Mouse (Mus musculus): ENCODE measurements around the gene Fbxo42. TPM values are rescaled to one million over a fixed set of nuclear protein-coding genes. Genes with fewer than 3 reads are reported as not detected.
A peak's percentile ranks its signal among the peaks of the same experiment; 100 is the strongest.
"Not testable (repeated sequence)": the region's sequence is repeated elsewhere in the genome, so short reads cannot be mapped to it uniquely, and the experiment has no call there.

Fbxo42 gene
- total and polyA plus RNA-seq, 3 experiments = 11.2 to 260 (median 23.1) TPM

GRCm38 (mm10) chr4:141145124-141145523, 2.6 kb upstream of the Fbxo42 start:
- peak; percentile 88 for TF ChIP-seq ZKSCAN1 (IDR thresholded peaks at IDR 0.05; ENCODE audit: low read depth, low read length)
- not testable (repeated sequence) for H3K27me3 ChIP-seq (ENCODE audit: control insufficient read depth in 1 of 2, insufficient read depth in 2 of 2, low read length in 2 of 2); H3K9ac ChIP-seq (ENCODE audit: control insufficient read depth, low read depth, low read length, poor library complexity, severe bottlenecking); H3K4me3 ChIP-seq (ENCODE audit: control insufficient read depth in 1 of 2, insufficient read depth in 1 of 2, low read depth in 2 of 2, low read length in 2 of 2); H3K9me3 ChIP-seq (replicated peaks; ENCODE audit: insufficient read depth, low read length); H3K27ac ChIP-seq (ENCODE audit: control insufficient read depth, low read depth, low read length); DNase-seq (ENCODE audit: low read depth, low spot score)
- H3K79me2 ChIP-seq (ENCODE audit: control insufficient read depth, insufficient read depth, low read length, poor library complexity) = peaks cover 22% of the 10 kb centered on the region
- H3K36me3 ChIP-seq (ENCODE audit: control insufficient read depth in 1 of 2, insufficient read depth in 2 of 2, low read length in 2 of 2) = peaks cover 0 to 12% of the 10 kb centered on the region in 2 experiments; a peak in 2 of 4 replicates
- peaks cover 2 to 22% of the 10 kb centered on the region in 2 experiments; a peak in 3 of 4 replicates for H3K4me1 ChIP-seq (ENCODE audit: control insufficient read depth in 1 of 2, insufficient read depth in 2 of 2, low read length in 2 of 2)

GRCm38 (mm10) chr4:141146491-141147033, 1.2 kb upstream of the Fbxo42 start:
- Histone ChIP-seq H3K9me3 (replicated peaks; ENCODE audit: insufficient read depth, low read length) (no peaks in the 10 kb centered on the region), H3K27ac (ENCODE audit: control insufficient read depth, low read depth, low read length) (peak overlapping the region; percentile 95), H3K27me3 (ENCODE audit: control insufficient read depth in 1 of 2, insufficient read depth in 2 of 2, low read length in 2 of 2) (no peaks in the 10 kb centered on the region), H3K4me1 (ENCODE audit: control insufficient read depth in 1 of 2, insufficient read depth in 2 of 2, low read length in 2 of 2) (peaks cover 2 to 18% of the 10 kb centered on the region in 2 experiments; a peak in 3 of 4 replicates), H3K36me3 (ENCODE audit: control insufficient read depth in 1 of 2, insufficient read depth in 2 of 2, low read length in 2 of 2) (peaks cover 0 to 10% of the 10 kb centered on the region in 2 experiments; a peak in 2 of 4 replicates), H3K79me2 (ENCODE audit: control insufficient read depth, insufficient read depth, low read length, poor library complexity) (peaks cover 29% of the 10 kb centered on the region), H3K4me3 (ENCODE audit: control insufficient read depth in 1 of 2, insufficient read depth in 1 of 2, low read depth in 2 of 2, low read length in 2 of 2) (peak overlapping the region; percentile 61 to 71; a peak in 2 of 4 replicates), H3K9ac (ENCODE audit: control insufficient read depth, low read depth, low read length, poor library complexity, severe bottlenecking) (peak overlapping the region; percentile 80)
- DNase-seq (ENCODE audit: low read depth, low spot score) = peak; percentile 64
- TF ChIP-seq USF1 (IDR thresholded peaks at IDR 0.05; ENCODE audit: low read depth, low read length) = peak; percentile 33; the same call in 1 of the 2 replicates
- 0 out of 2 replicates have a peak, but pooled peaks have one; percentile 26 for TF ChIP-seq MXI1 (IDR thresholded peaks at IDR 0.05; ENCODE audit: low read depth, low read length)
- TF ChIP-seq MAX (IDR thresholded peaks at IDR 0.05; ENCODE audit: low read length) = peak; percentile 77; the same call in 1 of the 2 replicates
- no peak for TF ChIP-seq GATA1 (IDR thresholded peaks at IDR 0.05; ENCODE audit: low read depth, low read length)
- TF ChIP-seq CTCF (IDR thresholded peaks at IDR 0.05 in 2 of 3, conservative IDR thresholded peaks at IDR 0.05 in 1 of 3; ENCODE audit: control insufficient read depth in 1 of 3, insufficient read depth in 1 of 3, low read depth in 2 of 3, low read length in 3 of 3, poor library complexity in 1 of 3, severe bottlenecking in 1 of 3) = peak; percentile 38 to 50 (median 39)
- TF ChIP-seq MYC (IDR thresholded peaks at IDR 0.05; ENCODE audit: low read depth, low read length) = peak; percentile 65
- no peak for TF ChIP-seq ZNF384 (IDR thresholded peaks at IDR 0.05; ENCODE audit: low read depth, low read length)

- peaks cover 0 to 10% of the 10 kb centered on the region in 2 experiments; a peak in 2 of 4 replicates for H3K36me3 ChIP-seq (ENCODE audit: control insufficient read depth in 1 of 2, insufficient read depth in 2 of 2, low read length in 2 of 2)
- H3K9me3 ChIP-seq (replicated peaks; ENCODE audit: insufficient read depth, low read length) = no peaks in the 10 kb centered on the region
- H3K4me3 ChIP-seq (ENCODE audit: control insufficient read depth in 1 of 2, insufficient read depth in 1 of 2, low read depth in 2 of 2, low read length in 2 of 2) = peak overlapping the region; percentile 87 to 91
- H3K79me2 ChIP-seq (ENCODE audit: control insufficient read depth, insufficient read depth, low read length, poor library complexity) = peaks cover 41% of the 10 kb centered on the region
- H3K27ac ChIP-seq (ENCODE audit: control insufficient read depth, low read depth, low read length) = peak overlapping the region; percentile 65
- DNase-seq (ENCODE audit: low read depth, low spot score) = peak; percentile 71
- peak overlapping the region; percentile 87 for H3K9ac ChIP-seq (ENCODE audit: control insufficient read depth, low read depth, low read length, poor library complexity, severe bottlenecking)
- peaks cover 2 to 13% of the 10 kb centered on the region in 2 experiments; a peak in 3 of 4 replicates for H3K4me1 ChIP-seq (ENCODE audit: control insufficient read depth in 1 of 2, insufficient read depth in 2 of 2, low read length in 2 of 2)
- no peaks in the 10 kb centered on the region for H3K27me3 ChIP-seq (ENCODE audit: control insufficient read depth in 1 of 2, insufficient read depth in 2 of 2, low read length in 2 of 2)
- no peak for TF ChIP-seq BHLHE40 (IDR thresholded peaks at IDR 0.05; ENCODE audit: borderline replicate concordance, low read depth, low read length)
- no peak for TF ChIP-seq USF2 (IDR thresholded peaks at IDR 0.05; ENCODE audit: borderline replicate concordance in 1 of 2, insufficient read depth in 1 of 2, low read depth in 1 of 2, low read length in 2 of 2)
- TF ChIP-seq CHD1 (IDR thresholded peaks at IDR 0.05; ENCODE audit: low read depth, low read length) = 0 out of 2 replicates have a peak, but pooled peaks have one; percentile 52
- no peak for TF ChIP-seq UBTF (IDR thresholded peaks at IDR 0.05; ENCODE audit: borderline replicate concordance, insufficient read depth, low read depth, low read length)
- TF ChIP-seq MYB (IDR thresholded peaks at IDR 0.05; ENCODE audit: low read depth, low read length) = no peak
- 0 out of 2 replicates have a peak, but pooled peaks have one; percentile 29 for TF ChIP-seq MAZ (IDR thresholded peaks at IDR 0.05; ENCODE audit: low read depth, low read length)
- TF ChIP-seq MXI1 (IDR thresholded peaks at IDR 0.05; ENCODE audit: low read depth, low read length) = peak; percentile 59
- TF ChIP-seq POLR2A (IDR thresholded peaks at IDR 0.05; ENCODE audit: control insufficient read depth in 1 of 2, insufficient read depth in 1 of 2, low read depth in 1 of 2, low read length in 2 of 2, poor library complexity in 1 of 2) = 0 out of 4 replicates have a peak, but pooled peaks of 1 of the 2 experiments have one; percentile 14
- TF ChIP-seq SMC3 (IDR thresholded peaks at IDR 0.05; ENCODE audit: low read depth, low read length) = no peak
- TF ChIP-seq SIN3A (IDR thresholded peaks at IDR 0.05; ENCODE audit: low read length) = no peak; the same call in 1 of the 2 replicates
- no peak for TF ChIP-seq E2F4 (IDR thresholded peaks at IDR 0.05; ENCODE audit: borderline replicate concordance, low read depth, low read length)
- TF ChIP-seq TBP (IDR thresholded peaks at IDR 0.05; ENCODE audit: low read depth, low read length) = no peak
- no peak for TF ChIP-seq POLR2AphosphoS2 (IDR thresholded peaks at IDR 0.05; ENCODE audit: low read length)
- 0 out of 2 replicates have a peak, but pooled peaks have one; percentile 10 for TF ChIP-seq ETS1 (IDR thresholded peaks at IDR 0.05; ENCODE audit: low read depth, low read length)
- no peak for TF ChIP-seq USF1 (IDR thresholded peaks at IDR 0.05; ENCODE audit: low read depth, low read length)
- no peak for TF ChIP-seq NELFE (IDR thresholded peaks at IDR 0.05; ENCODE audit: low read depth, low read length)
- TF ChIP-seq CTCF (IDR thresholded peaks at IDR 0.05 in 2 of 3, conservative IDR thresholded peaks at IDR 0.05 in 1 of 3; ENCODE audit: control insufficient read depth in 1 of 3, insufficient read depth in 1 of 3, low read depth in 2 of 3, low read length in 3 of 3, poor library complexity in 1 of 3, severe bottlenecking in 1 of 3) = no peak
Measured at GRCm38 (mm10) chr4:141148009-141148801, 492 bp downstream of the Fbxo42 start.
